Mouse (Mus musculus) midbrain, postnatal 0 days (tissue): ENCODE measurements around the gene Ncan. TPM values are rescaled to one million over a fixed set of nuclear protein-coding genes. Genes with fewer than 3 reads are reported as not detected.

Experiments
- ATAC-seq: fragments of 200-750 bp; cut with Nextera tagmentation; 2 replicates; pipeline ENCODE4 v1.8.0; 2017; ENCODE audit warnings: moderate number of reproducible peaks, mild to moderate bottlenecking, moderate TSS enrichment, moderate library complexity; ENCODE audit not compliant: low FRiP score
- DNase-seq: peaks from one replicate; pipeline ENCODE4 v3.0.0-alpha.2; 2015; ENCODE audit warnings: low spot score
- H3K27ac ChIP-seq: fragments of 300-500 bp; sonication (generic); 2 replicates; pipeline ENCODE4 v1.5.1; 2014; ENCODE audit warnings: low read depth, mild to moderate bottlenecking, low read length, mixed read lengths
- H3K27me3 ChIP-seq: fragments of 300-500 bp; sonication (generic); 2 replicates; pipeline ENCODE4 v1.6.1; 2014; ENCODE audit warnings: low read length, control low read depth, mixed read lengths; ENCODE audit not compliant: insufficient read depth
- H3K36me3 ChIP-seq: fragments of 300-500 bp; sonication (generic); 2 replicates; pipeline ENCODE4 v1.6.1; 2014; ENCODE audit warnings: low read length, control low read depth, mixed read lengths; ENCODE audit not compliant: insufficient read depth
- H3K4me1 ChIP-seq: fragments of 300-500 bp; sonication (generic); 2 replicates; pipeline ENCODE4 v1.6.1; 2014; ENCODE audit warnings: mild to moderate bottlenecking, control low read depth, antibody characterized with exemption, low read length, mixed read lengths; ENCODE audit not compliant: insufficient read depth
- H3K4me2 ChIP-seq: fragments of 300-500 bp; sonication (generic); 2 replicates; pipeline ENCODE4 v1.6.1; 2014; ENCODE audit warnings: low read depth, mild to moderate bottlenecking, low read length, mixed read lengths; ENCODE audit not compliant: poor library complexity, severe bottlenecking
- H3K4me3 ChIP-seq: fragments of 300-500 bp; sonication (generic); 2 replicates; pipeline ENCODE4 v1.5.1; 2014; ENCODE audit warnings: low read depth, mild to moderate bottlenecking, low read length, moderate library complexity
- H3K9ac ChIP-seq: fragments of 300-500 bp; sonication (generic); replicated peaks from 2 replicates; pipeline ENCODE4 v1.6.1; 2014; ENCODE audit warnings: mild to moderate bottlenecking, low read length, moderate library complexity, mixed read lengths; ENCODE audit not compliant: poor library complexity, severe bottlenecking
- H3K9me3 ChIP-seq: fragments of 300-500 bp; sonication (generic); 2 replicates; pipeline ENCODE4 v1.6.1; 2016; ENCODE audit warnings: low read length, control low read depth
- CTCF ChIP-seq: IDR thresholded peaks from 2 replicates; pipeline ENCODE4 v1.5.1; 2016; ENCODE audit warnings: antibody characterized with exemption, mild to moderate bottlenecking
- WGBS: fragments of 180-500 bp; shearing (Covaris S2); extraction: QIAGEN DNeasy Blood & Tissue Kit; methylation state at CpG from one replicate; pipeline ENCODE4 v1.1.7; 2014; 5-methylcytosine and 5-hydroxymethylcytosine counted together
- polyA plus RNA-seq: library from polyadenylated mRNA; unstranded; fragments of >200 nt; fragmentation: Nextera tagmentation; extraction: Ambion mirVana; gene quantifications from 2 replicates; pipeline ENCODE4 v1.2.1, GENCODE M21; 2015
- total RNA-seq: library from RNA; depleted of rRNA; stranded (reverse); fragments of >200 nt; gene quantifications from 2 replicates; pipeline ENCODE4 v1.2.3, GENCODE M21; 2014

Gene Ncan
- total and polyA plus RNA-seq, 2 experiments from 2014 or later: 210 to 447 TPM

- H3K36me3 ChIP-seq: peaks cover 30% of the 10 kb centered on the region
- peak overlapping the region; percentile 83 for H3K27ac ChIP-seq
- H3K4me1 ChIP-seq: peaks cover 7% of the 10 kb centered on the region
- DNase-seq (peak; percentile 4), ATAC-seq (no peak)
- peak overlapping the region; percentile 77 for H3K4me2 ChIP-seq
- peak overlapping the region; percentile 73 for H3K9ac ChIP-seq
- 8% methylated on average over 9 of the region's 9 CpGs for WGBS
- no peak for TF ChIP-seq CTCF
- no peaks in the 10 kb centered on the region for H3K27me3 ChIP-seq
- peak overlapping the region; percentile 58 for H3K4me3 ChIP-seq
- no peaks in the 10 kb centered on the region for H3K9me3 ChIP-seq
These were observed 19.3 kb upstream of the Ncan start for GRCm38 (mm10) chr8:70139981-70140380.

GRCm38 (mm10) chr8:70139026-70139857 lies 18.6 kb upstream of the Ncan start, which contains the start of the genes Rfxank, Borcs8 and Mef2b:
TSS of gene Rfxank (minus strand) at chr8:70139154.
TSS of gene Borcs8 (plus strand) at chr8:70139499.
TSS of gene Mef2b (plus strand) at chr8:70139711.
- ATAC-seq (peak; percentile 97), DNase-seq (peak; percentile 100)
- under 1% methylated on average over 46 of the region's 46 CpGs for WGBS
- Histone ChIP-seq H3K4me1 (peaks cover 7% of the 10 kb centered on the region), H3K27me3 (no peaks in the 10 kb centered on the region), H3K9me3 (no peaks in the 10 kb centered on the region), H3K4me3 (peak within 1 kb of the TSS; percentile 58), H3K27ac (peak within 1 kb of the TSS; percentile 83), H3K36me3 (peaks cover 31% of the 10 kb centered on the region), H3K9ac (peak within 1 kb of the TSS; percentile 73), H3K4me2 (peak within 1 kb of the TSS; percentile 77)
- TF ChIP-seq CTCF: peak; percentile 11; the same call in 1 of the 2 replicates

GRCm38 (mm10) chr8:70137890-70138289 lies 17.2 kb upstream of the Ncan start:
- no peak for DNase-seq
- H3K4me2 ChIP-seq: peak overlapping the region; percentile 77
- H3K4me1 ChIP-seq: peaks cover 7% of the 10 kb centered on the region
- ATAC-seq: no peak
- no peaks in the 10 kb centered on the region for H3K27me3 ChIP-seq
- peaks cover 33% of the 10 kb centered on the region for H3K36me3 ChIP-seq
- 76% methylated on average over 4 of the region's 4 CpGs for WGBS
- H3K9ac ChIP-seq: 0 out of 2 replicates have a peak overlapping the region, but pooled peaks have one; percentile 9
- no peak overlapping the region for H3K27ac ChIP-seq
- TF ChIP-seq CTCF: no peak
- H3K4me3 ChIP-seq: no peak overlapping the region
- no peaks in the 10 kb centered on the region for H3K9me3 ChIP-seq

GRCm38 (mm10) chr8:70136591-70136990 lies 15.9 kb upstream of the Ncan start:
- ATAC-seq: no peak
- H3K4me3 ChIP-seq: no peak overlapping the region
- H3K9me3 ChIP-seq: no peaks in the 10 kb centered on the region
- H3K4me1 ChIP-seq: peaks cover 7% of the 10 kb centered on the region
- 86% methylated on average over 4 of the region's 4 CpGs for WGBS
- no peak overlapping the region for H3K27ac ChIP-seq
- no peak for TF ChIP-seq CTCF
- no peak overlapping the region for H3K4me2 ChIP-seq
- no peak overlapping the region for H3K9ac ChIP-seq
- no peak for DNase-seq
- H3K27me3 ChIP-seq: no peaks in the 10 kb centered on the region
- H3K36me3 ChIP-seq: peaks cover 26% of the 10 kb centered on the region

- no peak for ATAC-seq
- no peaks in the 10 kb centered on the region; the same call in 1 of the 2 replicates for H3K4me1 ChIP-seq
- no peaks in the 10 kb centered on the region for H3K9me3 ChIP-seq
- 93% methylated on average over 9 of the region's 9 CpGs for WGBS
- H3K36me3 ChIP-seq: peaks cover 26% of the 10 kb centered on the region
- no peak for DNase-seq
- no peaks in the 10 kb centered on the region for H3K27me3 ChIP-seq
- no peak overlapping the region for H3K4me3 ChIP-seq
- no peak for TF ChIP-seq CTCF
- no peak overlapping the region for H3K4me2 ChIP-seq
- no peak overlapping the region for H3K27ac ChIP-seq
- no peak overlapping the region for H3K9ac ChIP-seq
These were observed 14.3 kb upstream of the Ncan start for GRCm38 (mm10) chr8:70134931-70135330.

GRCm38 (mm10) chr8:70134086-70134485 lies 13.4 kb upstream of the Ncan start:
- no peaks in the 10 kb centered on the region for H3K9me3 ChIP-seq
- TF ChIP-seq CTCF: no peak
- 97% methylated on average over 5 of the region's 5 CpGs for WGBS
- H3K27ac ChIP-seq: no peak overlapping the region
- no peak overlapping the region for H3K4me2 ChIP-seq
- H3K4me3 ChIP-seq: no peak overlapping the region
- no peak overlapping the region for H3K9ac ChIP-seq
- DNase-seq (no peak), ATAC-seq (no peak)
- H3K4me1 ChIP-seq: no peaks in the 10 kb centered on the region; the same call in 1 of the 2 replicates
- H3K36me3 ChIP-seq: peaks cover 26% of the 10 kb centered on the region
- H3K27me3 ChIP-seq: no peaks in the 10 kb centered on the region
